Mouse (Mus musculus) monocyte, adult 5-6 weeks (primary cell): Measurements from ENCODE around the gene Serpinb6a. TPM values are rescaled to one million over a fixed set of nuclear protein-coding genes. Genes with fewer than 3 reads are reported as not detected.
"Not testable (repeated sequence)": the region's sequence is repeated elsewhere in the genome, so short reads cannot be mapped to it uniquely, and the experiment has no call there.

Experiments
- ATAC-seq: fragments of 153-309, 156-312 bp; replicated peaks from 2 replicates; pipeline ENCODE4 v1.8.0; 2017; ENCODE audit warnings: mild to moderate bottlenecking; ENCODE audit not compliant: low TSS enrichment, insufficient number of reproducible peaks, severe bottlenecking, poor library complexity, low FRiP score
- total RNA-seq: library from RNA; stranded (forward); fragments of 200-1000, 200-491, 200-594 nt; gene quantifications from 3 replicates; pipeline ENCODE4 v1.2.3, GENCODE M21; 2017

Gene Serpinb6a
- total RNA-seq, 1 experiment from 2014 or later: 104 TPM

- ATAC-seq: 0 out of 2 replicates have a peak, but pooled peaks have one; percentile 18
These were observed 4.6 kb upstream of the Serpinb6a start for GRCm38 (mm10) chr13:34007234-34007633.

- ATAC-seq: 0 out of 2 replicates have a peak, but pooled peaks have one; percentile 9
These were observed 464 bp upstream of the Serpinb6a start for GRCm38 (mm10) chr13:34003058-34003457.

- ATAC-seq: peak; percentile 84
These were observed 7.4 kb downstream of the Serpinb6a start for GRCm38 (mm10) chr13:33995197-33995596.

- ATAC-seq: no peak
These were observed 13.0 kb downstream of the Serpinb6a start for GRCm38 (mm10) chr13:33989625-33990024.

- no peak for ATAC-seq
These were observed 36.0 kb downstream of the Serpinb6a start for GRCm38 (mm10) chr13:33966574-33966973.

- no peak for ATAC-seq
These were observed 36.6 kb downstream of the Serpinb6a start for GRCm38 (mm10) chr13:33966025-33966412.

GRCm38 (mm10) chr13:33965056-33966024 lies 37.3 kb downstream of the Serpinb6a start:
- ATAC-seq: 0 out of 2 replicates have a peak, but pooled peaks have one; percentile 11

- ATAC-seq: peak; percentile 76
These were observed 38.2 kb downstream of the Serpinb6a start, which contains the start of gene Nqo2 for GRCm38 (mm10) chr13:33964206-33965046. Gene Nqo2, plus strand, starts transcription at chr13:33964687.

- no peak for ATAC-seq
These were observed 42.8 kb downstream of the Serpinb6a start for GRCm38 (mm10) chr13:33959771-33960170.

- peak; percentile 60; the same call in 1 of the 2 replicates for ATAC-seq
These were observed 45.8 kb downstream of the Serpinb6a start for GRCm38 (mm10) chr13:33956571-33957421.

- ATAC-seq: no peak
These were observed 49.6 kb downstream of the Serpinb6a start for GRCm38 (mm10) chr13:33952947-33953346.

GRCm38 (mm10) chr13:33952075-33952449 lies 50.5 kb downstream of the Serpinb6a start:
- 0 out of 2 replicates have a peak, but pooled peaks have one; percentile 51 for ATAC-seq

GRCm38 (mm10) chr13:33951308-33952074 lies 51.1 kb downstream of the Serpinb6a start:
- peak; percentile 19; the same call in 1 of the 2 replicates for ATAC-seq

- ATAC-seq: no peak
These were observed 60.3 kb downstream of the Serpinb6a start for GRCm38 (mm10) chr13:33942212-33942779.

GRCm38 (mm10) chr13:33941288-33941808 lies 61.2 kb downstream of the Serpinb6a start:
- no peak for ATAC-seq

- not testable (repeated sequence) for ATAC-seq
These were observed 65.0 kb downstream of the Serpinb6a start for GRCm38 (mm10) chr13:33937587-33937986.

GRCm38 (mm10) chr13:33937151-33937550 lies 65.4 kb downstream of the Serpinb6a start:
- ATAC-seq: no peak
